Mouse (Mus musculus) lung, embryonic 14.5 days (tissue): ENCODE results near the gene Wdr5. TPM values are rescaled to one million over a fixed set of nuclear protein-coding genes. Genes with fewer than 3 reads are reported as not detected.

Experiments used
- ATAC-seq: fragments of 200-750 bp; cut with Nextera tagmentation; 2 replicates; pipeline ENCODE4 v1.8.0; 2017; ENCODE audit warnings: mild to moderate bottlenecking, moderate TSS enrichment, moderate library complexity; ENCODE audit not compliant: insufficient read depth
- DNase-seq: peaks from one replicate; pipeline ENCODE4 v3.0.0-alpha.2; 2015
- H3K27ac ChIP-seq: fragments of 300-500 bp; sonication (generic); 2 replicates; pipeline ENCODE4 v1.5.1; 2014; ENCODE audit warnings: low read depth, mild to moderate bottlenecking, moderate library complexity
- H3K27me3 ChIP-seq: fragments of 300-500 bp; sonication (generic); 2 replicates; pipeline ENCODE4 v1.6.1; 2014; ENCODE audit warnings: low read length, control low read depth; ENCODE audit not compliant: insufficient read depth
- H3K36me3 ChIP-seq: fragments of 300-500 bp; sonication (generic); 2 replicates; pipeline ENCODE4 v1.6.1; 2014; ENCODE audit warnings: control low read depth; ENCODE audit not compliant: insufficient read depth
- H3K4me1 ChIP-seq: fragments of 300-500 bp; sonication (generic); 2 replicates; pipeline ENCODE4 v1.6.1; 2014; ENCODE audit warnings: antibody characterized with exemption, control low read depth; ENCODE audit not compliant: insufficient read depth
- H3K4me2 ChIP-seq: fragments of 300-500 bp; sonication (generic); 2 replicates; pipeline ENCODE4 v1.6.1; 2014; ENCODE audit warnings: mild to moderate bottlenecking
- H3K4me3 ChIP-seq: fragments of 300-500 bp; sonication (generic); 2 replicates; pipeline ENCODE4 v1.5.1; 2014; ENCODE audit warnings: low read depth, low read length
- H3K9ac ChIP-seq: fragments of 300-500 bp; sonication (generic); 2 replicates; pipeline ENCODE4 v1.6.1; 2014
- H3K9me3 ChIP-seq: fragments of 300-500 bp; sonication (generic); 2 replicates; pipeline ENCODE4 v1.6.1; 2016; ENCODE audit warnings: low read depth, low read length, control low read depth
- CTCF ChIP-seq: IDR thresholded peaks from 2 replicates; pipeline ENCODE4 v1.5.1; 2016; ENCODE audit warnings: antibody characterized with exemption, low read depth
- WGBS: fragments of 180-500 bp; shearing (Covaris S2); extraction: QIAGEN DNeasy Blood & Tissue Kit; methylation state at CpG from one replicate; pipeline ENCODE4 v1.1.7; 2014; 5-methylcytosine and 5-hydroxymethylcytosine counted together
- polyA plus RNA-seq: library from polyadenylated mRNA; unstranded; fragments of >200 nt; fragmentation: Nextera tagmentation; extraction: Ambion mirVana; gene quantifications from 2 replicates; pipeline ENCODE4 v1.2.1, GENCODE M21; 2014

Gene Wdr5
- polyA plus RNA-seq, 1 experiment from 2014 or later = 71.3 TPM

DNA sequence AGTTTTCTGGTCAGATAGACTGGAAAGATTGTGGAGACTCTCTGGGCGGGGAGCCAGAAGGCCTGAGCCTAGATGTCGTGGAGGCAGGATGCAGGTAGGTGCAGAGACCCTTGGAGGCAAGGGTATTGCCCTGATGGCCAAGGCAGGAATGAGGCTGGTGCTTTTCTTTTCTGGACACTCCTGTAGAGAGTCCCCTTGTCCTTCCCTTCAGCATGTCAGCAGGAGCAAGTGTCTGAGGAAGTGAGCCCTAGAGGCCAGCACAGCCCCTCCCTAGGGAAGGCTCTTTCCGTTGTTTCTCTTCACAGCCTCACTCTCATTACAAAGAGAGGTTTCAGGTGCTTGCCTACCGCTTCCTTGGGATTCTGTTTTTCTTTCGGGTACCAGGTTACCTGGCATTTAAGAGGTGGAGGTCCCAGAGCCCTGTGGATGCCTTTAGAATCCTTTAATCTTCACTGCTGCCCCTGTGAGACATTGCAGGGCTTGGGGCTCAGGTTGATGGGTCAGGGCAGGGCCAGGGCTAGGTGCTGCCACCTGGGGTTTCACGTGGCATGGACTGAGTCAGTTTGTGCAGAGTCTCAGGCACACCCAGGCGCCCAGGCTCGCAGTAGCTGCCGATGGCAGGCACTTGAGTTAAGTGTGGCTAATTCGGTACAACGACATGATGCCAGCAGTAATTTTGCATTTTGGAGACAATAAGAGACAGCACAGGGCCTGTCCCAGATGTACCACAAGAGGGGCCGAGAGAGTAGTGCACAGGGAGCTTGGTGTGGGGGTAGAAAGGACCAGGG, 50.6 kb downstream of the Wdr5 start:
- 57% methylated on average over 12 of the region's 12 CpGs for WGBS

DNA sequence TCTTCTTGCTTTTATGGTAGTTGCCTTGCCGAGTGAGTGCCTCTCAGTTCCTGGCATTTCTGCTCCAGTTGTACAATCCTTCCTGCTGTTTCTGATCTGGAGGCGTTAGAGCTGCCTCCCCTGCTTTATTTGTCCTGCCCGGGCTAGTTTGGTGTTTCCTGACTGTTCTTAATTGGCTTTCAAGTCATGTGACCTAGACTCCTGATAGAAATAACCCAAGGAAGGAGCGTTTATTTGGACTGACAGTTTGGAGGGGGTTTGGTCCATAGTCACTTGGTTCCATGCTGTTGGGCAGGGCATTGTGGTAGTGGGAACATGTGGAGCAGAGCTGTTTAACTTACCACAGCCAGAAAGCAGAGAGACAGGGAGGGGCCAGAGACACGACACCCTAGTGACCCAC, 55.9 kb downstream of the Wdr5 start:
- Histone ChIP-seq H3K27ac (no peak overlapping the region), H3K36me3 (no peaks in the 10 kb centered on the region), H3K4me3 (no peak overlapping the region), H3K9me3 (no peaks in the 10 kb centered on the region), H3K9ac (no peak overlapping the region), H3K4me1 (peaks cover 23% of the 10 kb centered on the region), H3K27me3 (no peaks in the 10 kb centered on the region), H3K4me2 (no peak overlapping the region)
- ATAC-seq (no peak), DNase-seq (no peak)
- no peak for TF ChIP-seq CTCF
- 48% methylated on average over 5 of the region's 5 CpGs for WGBS

More for the DNA sequence above, 50.6 kb downstream of the Wdr5 start:
- 0 out of 2 replicates have a peak, but pooled peaks have one; percentile 3 for TF ChIP-seq CTCF
- Histone ChIP-seq H3K9me3 (no peaks in the 10 kb centered on the region), H3K27ac (no peak overlapping the region), H3K4me1 (no peaks in the 10 kb centered on the region), H3K4me3 (no peak overlapping the region), H3K27me3 (no peaks in the 10 kb centered on the region), H3K36me3 (no peaks in the 10 kb centered on the region), H3K9ac (no peak overlapping the region; the same call in 1 of the 2 replicates), H3K4me2 (no peak overlapping the region)
- ATAC-seq (no peak), DNase-seq (peak; percentile 18)

DNA sequence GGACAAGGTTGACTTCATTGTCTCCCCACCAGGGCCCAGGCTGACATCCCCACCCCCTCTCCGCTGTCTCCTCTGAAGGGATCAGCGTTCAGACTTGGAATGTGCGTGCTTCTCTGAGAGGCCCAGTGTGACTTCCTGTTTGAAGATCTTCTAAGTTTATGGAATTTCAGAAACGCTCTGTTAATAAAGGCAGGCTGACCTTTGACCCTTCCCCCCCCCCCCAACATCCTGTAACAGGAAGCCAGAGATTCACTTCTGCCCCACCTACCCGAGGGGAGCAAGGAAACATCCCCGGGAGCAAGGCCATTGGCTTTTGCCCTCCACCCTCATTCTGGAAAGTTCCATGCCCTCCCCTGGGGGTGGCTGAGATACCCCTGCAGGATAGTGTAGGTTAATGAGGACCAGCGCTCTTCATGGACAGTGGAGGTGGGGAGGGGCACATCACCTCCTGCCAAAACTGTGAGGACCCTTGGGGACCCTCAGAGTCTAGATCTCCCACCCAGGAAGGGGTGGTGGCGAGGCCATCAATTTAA, 57.4 kb downstream of the Wdr5 start:
- peak; percentile 63 for ATAC-seq
- 28% methylated on average over 8 of the region's 8 CpGs for WGBS

DNA sequence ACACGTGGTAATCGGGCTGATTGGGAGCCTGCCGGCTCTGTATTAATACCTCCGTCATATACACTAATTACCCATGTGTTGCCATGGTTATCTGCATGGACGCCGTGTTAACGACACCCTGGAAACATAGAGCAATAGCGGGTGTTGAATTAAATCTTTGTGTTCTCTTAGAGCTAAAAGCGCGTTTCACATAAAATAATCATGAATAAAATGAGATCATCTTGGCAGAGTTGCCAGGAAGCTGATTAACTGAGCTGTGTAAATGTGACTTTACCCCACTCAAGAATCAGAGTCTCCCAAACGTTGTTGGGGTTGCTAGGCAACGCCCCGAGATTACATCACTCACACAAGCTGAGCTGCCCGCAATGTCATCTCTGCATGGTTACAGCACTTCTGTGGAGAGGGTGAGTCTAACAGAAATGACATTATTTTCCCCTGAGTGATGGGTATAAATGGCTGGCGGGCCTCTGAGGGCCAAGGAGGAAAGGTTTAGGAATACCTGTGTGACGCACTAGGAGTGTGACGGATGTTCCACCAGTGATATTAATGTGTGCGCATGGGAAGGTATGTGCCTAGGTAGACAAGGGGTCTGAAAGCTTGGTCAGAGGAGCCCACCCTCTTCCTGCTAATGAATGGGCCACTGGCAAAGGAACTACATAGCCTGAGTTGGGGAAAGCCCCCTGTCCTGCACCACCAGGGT, 58.1 kb downstream of the Wdr5 start:
- Histone ChIP-seq H3K9me3 (no peaks in the 10 kb centered on the region), H3K27me3 (no peaks in the 10 kb centered on the region), H3K4me1 (peaks cover 23% of the 10 kb centered on the region), H3K9ac (no peak overlapping the region), H3K36me3 (no peaks in the 10 kb centered on the region), H3K4me3 (no peak overlapping the region), H3K27ac (peak overlapping the region; percentile 76; the same call in 1 of the 2 replicates), H3K4me2 (peak overlapping the region; percentile 14; the same call in 1 of the 2 replicates)
- 43% methylated on average over 18 of the region's 18 CpGs for WGBS
- DNase-seq (peak; percentile 91), ATAC-seq (peak; percentile 72)
- TF ChIP-seq CTCF = no peak

More for the DNA sequence above, 57.4 kb downstream of the Wdr5 start:
- Histone ChIP-seq H3K4me2 (peak overlapping the region; percentile 14; the same call in 1 of the 2 replicates), H3K9me3 (no peaks in the 10 kb centered on the region), H3K36me3 (no peaks in the 10 kb centered on the region), H3K4me1 (peaks cover 23% of the 10 kb centered on the region), H3K4me3 (no peak overlapping the region), H3K27me3 (no peaks in the 10 kb centered on the region), H3K27ac (peak overlapping the region; percentile 76), H3K9ac (no peak overlapping the region)
- DNase-seq = peak; percentile 76
- TF ChIP-seq CTCF = no peak

DNA sequence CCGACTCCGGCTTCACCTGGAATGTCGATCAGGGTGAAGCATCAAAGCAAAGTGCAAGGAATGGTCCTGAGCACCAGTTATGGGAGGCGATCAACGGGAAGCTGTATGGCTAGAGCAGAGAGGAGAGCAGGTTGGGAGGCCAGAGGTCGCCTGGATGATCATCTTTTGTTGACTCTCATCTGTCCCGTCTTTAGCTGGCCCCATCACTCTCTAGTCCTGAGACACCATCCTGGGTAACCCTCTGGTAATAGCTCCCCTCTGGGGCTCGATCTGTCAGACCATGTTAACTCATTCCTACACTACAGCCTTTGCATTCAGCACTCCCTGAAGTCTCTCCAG, 58.6 kb downstream of the Wdr5 start:
- Histone ChIP-seq H3K9me3 (no peaks in the 10 kb centered on the region), H3K4me1 (peaks cover 23% of the 10 kb centered on the region), H3K27ac (no peak overlapping the region), H3K27me3 (no peaks in the 10 kb centered on the region), H3K4me2 (no peak overlapping the region), H3K4me3 (no peak overlapping the region), H3K36me3 (no peaks in the 10 kb centered on the region), H3K9ac (no peak overlapping the region)
- ATAC-seq = no peak
- 63% methylated on average over 8 of the region's 8 CpGs for WGBS
- no peak for TF ChIP-seq CTCF
- DNase-seq = no peak

DNA sequence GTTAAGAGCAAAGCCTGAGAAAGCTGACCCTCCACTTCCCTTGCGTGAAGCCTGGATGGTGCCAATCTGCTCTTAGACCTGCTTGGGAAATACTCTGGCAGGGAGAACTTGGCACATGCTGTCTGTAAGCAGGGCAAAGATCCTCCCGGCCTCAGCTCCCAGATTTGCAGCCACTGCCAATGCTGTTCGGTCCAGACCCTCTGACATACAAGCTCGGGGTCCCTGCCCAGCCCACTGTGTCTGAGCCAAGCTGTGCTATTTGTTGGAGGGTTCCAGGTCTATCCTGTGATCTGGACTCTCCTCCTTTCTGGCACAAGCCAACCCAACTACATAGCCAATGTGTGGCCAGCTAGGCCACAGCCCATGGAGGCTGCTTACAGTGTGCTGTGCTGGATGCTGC, 61.5 kb downstream of the Wdr5 start:
- TF ChIP-seq CTCF = no peak
- 84% methylated on average over 4 of the region's 4 CpGs for WGBS
- no peak for ATAC-seq

DNA sequence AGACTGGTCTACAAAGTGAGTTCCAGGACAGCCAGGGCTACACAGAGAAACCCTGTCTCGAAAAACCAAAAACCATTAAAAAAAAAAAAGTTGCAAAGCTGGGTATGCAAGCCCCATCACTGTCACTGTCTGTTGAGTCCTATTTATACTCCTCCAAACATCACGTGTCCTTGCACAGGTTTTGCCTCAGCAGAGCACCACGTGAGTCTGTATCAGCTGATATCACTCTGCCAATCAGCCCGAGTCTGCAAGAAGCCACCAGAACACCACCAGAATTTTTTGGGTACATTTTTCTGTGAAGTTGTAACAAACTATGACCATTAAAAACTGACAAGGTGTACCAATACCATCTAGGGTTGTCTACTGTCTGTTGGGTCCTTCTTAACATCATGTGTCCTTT, 63.6 kb downstream of the Wdr5 start:
- ATAC-seq (no peak), DNase-seq (no peak)
- 82% methylated on average over 4 of the region's 4 CpGs for WGBS
- Histone ChIP-seq H3K9ac (no peak overlapping the region), H3K27me3 (no peaks in the 10 kb centered on the region), H3K36me3 (no peaks in the 10 kb centered on the region), H3K4me2 (no peak overlapping the region), H3K9me3 (no peaks in the 10 kb centered on the region), H3K4me3 (no peak overlapping the region), H3K27ac (no peak overlapping the region), H3K4me1 (0 out of 2 replicates have a peak, but pooled peaks cover under 1% of the 10 kb centered on the region)
- TF ChIP-seq CTCF = no peak

More for the DNA sequence above, 61.5 kb downstream of the Wdr5 start:
- H3K27me3 ChIP-seq = no peaks in the 10 kb centered on the region
- H3K9me3 ChIP-seq = no peaks in the 10 kb centered on the region
- no peaks in the 10 kb centered on the region for H3K36me3 ChIP-seq
- no peak overlapping the region for H3K4me3 ChIP-seq
- no peak overlapping the region for H3K27ac ChIP-seq
- DNase-seq = no peak
- no peak overlapping the region for H3K9ac ChIP-seq
- no peak overlapping the region for H3K4me2 ChIP-seq
- peaks cover 17% of the 10 kb centered on the region for H3K4me1 ChIP-seq
